ENCODE assay signal across 7 mouse cellular contexts in the genomic region with DNA sequence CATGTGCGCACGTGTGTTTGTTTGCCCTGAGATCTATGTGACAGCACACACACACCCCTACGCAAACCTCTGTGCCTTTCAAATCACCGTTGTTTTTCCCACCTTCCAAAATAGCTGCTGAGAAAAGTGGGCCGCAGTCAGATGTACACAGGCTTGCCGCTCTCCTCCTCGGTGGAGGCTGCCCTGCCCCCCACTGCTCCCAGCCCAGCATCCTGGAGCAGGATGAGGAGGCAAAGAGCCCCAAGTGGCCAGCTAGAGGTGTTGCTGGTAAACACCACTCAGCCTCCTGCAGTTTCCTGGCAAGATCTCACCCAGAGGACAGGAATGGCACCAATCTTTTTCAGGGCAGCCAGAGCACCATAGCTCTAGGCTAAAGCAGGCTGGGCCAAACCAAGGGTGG. TPM values are rescaled to one million over a fixed set of nuclear protein-coding genes. Genes with fewer than 3 reads are reported as not detected.
DNase-seq lines count a peak whose midpoint lies in the region; ATAC-seq and TF ChIP-seq lines count a peak whose summit lies in the region.

No protein-coding gene starts in this region.

- peak; percentile 58 for DNase-seq in lung, embryonic 14.5 days
- DNase-seq in lung, postnatal 36 days: no peak
- peak; percentile 82 to 89 for DNase-seq in cerebellum, adult 2 months
- peak; percentile 52 for DNase-seq in forebrain, embryonic 10.5 days (ENCODE audit: extremely low spot score, low spot score)

- H3K27me3 ChIP-seq in lung, embryonic 14.5 days (ENCODE audit: insufficient read depth, low read length): no peaks in the 10 kb centered on the region
- H3K27me3 ChIP-seq in cerebellum, adult 2 months (ENCODE audit: control insufficient read depth, insufficient read depth, low read length): no peaks in the 10 kb centered on the region
- no peaks in the 10 kb centered on the region for H3K27me3 ChIP-seq in forebrain, embryonic 10.5 days (ENCODE audit: poor library complexity, severe bottlenecking)
- H3K27me3 ChIP-seq in hindbrain, embryonic 16.5 days (replicated peaks; ENCODE audit: control insufficient read depth, insufficient read depth, low read length): no peaks in the 10 kb centered on the region
- no peaks in the 10 kb centered on the region for H3K27me3 ChIP-seq in neural tube, embryonic 12.5 days (replicated peaks)

- no peak overlapping the region for H3K4me2 ChIP-seq in lung, embryonic 14.5 days
- H3K4me2 ChIP-seq in hindbrain, embryonic 16.5 days (ENCODE audit: low read length): no peak overlapping the region
- H3K4me2 ChIP-seq in neural tube, embryonic 12.5 days (replicated peaks): no peak overlapping the region

- peak; percentile 58 for TF ChIP-seq CTCF in lung, embryonic 14.5 days (IDR thresholded peaks at IDR 0.05; ENCODE audit: low read depth)
- TF ChIP-seq CTCF in cerebellum, adult 2 months (IDR thresholded peaks at IDR 0.05; ENCODE audit: borderline replicate concordance, insufficient read depth, low read depth, low read length): peak; percentile 56

- H3K4me3 ChIP-seq in lung, embryonic 14.5 days (ENCODE audit: low read depth, low read length): no peak overlapping the region
- H3K4me3 ChIP-seq in cerebellum, adult 2 months (replicated peaks; ENCODE audit: insufficient read depth, low read depth, low read length): no peak overlapping the region
- H3K4me3 ChIP-seq in forebrain, embryonic 10.5 days: no peak overlapping the region
- no peak overlapping the region for H3K4me3 ChIP-seq in hindbrain, embryonic 16.5 days (ENCODE audit: low read length)
- H3K4me3 ChIP-seq in neural tube, embryonic 12.5 days: no peak overlapping the region

- no peak overlapping the region for H3K27ac ChIP-seq in lung, embryonic 14.5 days (ENCODE audit: low read depth)
- H3K27ac ChIP-seq in cerebellum, adult 2 months (ENCODE audit: insufficient read depth, low read length): no peak overlapping the region
- peak overlapping the region; percentile 13; the same call in 1 of the 2 replicates for H3K27ac ChIP-seq in forebrain, embryonic 10.5 days
- no peak overlapping the region for H3K27ac ChIP-seq in hindbrain, embryonic 16.5 days (ENCODE audit: low read depth, low read length)
- H3K27ac ChIP-seq in neural tube, embryonic 12.5 days: no peak overlapping the region

- no peaks in the 10 kb centered on the region for H3K36me3 ChIP-seq in lung, embryonic 14.5 days (ENCODE audit: insufficient read depth)
- H3K36me3 ChIP-seq in forebrain, embryonic 10.5 days (replicated peaks): peaks cover 20% of the 10 kb centered on the region
- H3K36me3 ChIP-seq in hindbrain, embryonic 16.5 days (ENCODE audit: control insufficient read depth, insufficient read depth, low read length): peaks cover 17% of the 10 kb centered on the region
- H3K36me3 ChIP-seq in neural tube, embryonic 12.5 days: peaks cover 11% of the 10 kb centered on the region; the same call in 1 of the 2 replicates

- no peaks in the 10 kb centered on the region for H3K9me3 ChIP-seq in lung, embryonic 14.5 days (ENCODE audit: low read depth, low read length)
- no peaks in the 10 kb centered on the region for H3K9me3 ChIP-seq in forebrain, embryonic 10.5 days
- no peaks in the 10 kb centered on the region for H3K9me3 ChIP-seq in hindbrain, embryonic 16.5 days (ENCODE audit: control insufficient read depth, low read length)
- no peaks in the 10 kb centered on the region for H3K9me3 ChIP-seq in neural tube, embryonic 12.5 days

- H3K4me1 ChIP-seq in lung, embryonic 14.5 days (ENCODE audit: insufficient read depth): no peaks in the 10 kb centered on the region
- H3K4me1 ChIP-seq in cerebellum, adult 2 months (ENCODE audit: control insufficient read depth, insufficient read depth, low read length): peaks cover 60% of the 10 kb centered on the region
- H3K4me1 ChIP-seq in forebrain, embryonic 10.5 days: peaks cover 20% of the 10 kb centered on the region
- H3K4me1 ChIP-seq in hindbrain, embryonic 16.5 days (ENCODE audit: control insufficient read depth, insufficient read depth, low read depth, low read length): peaks cover 14% of the 10 kb centered on the region; the same call in 1 of the 2 replicates
- H3K4me1 ChIP-seq in neural tube, embryonic 12.5 days: 0 out of 2 replicates have a peak, but pooled peaks cover 9% of the 10 kb centered on the region

- no peak overlapping the region for H3K9ac ChIP-seq in lung, embryonic 14.5 days
- H3K9ac ChIP-seq in hindbrain, embryonic 16.5 days (ENCODE audit: low read depth, low read length): no peak overlapping the region
- no peak overlapping the region for H3K9ac ChIP-seq in neural tube, embryonic 12.5 days

- TF ChIP-seq POLR2A in cerebellum, adult 2 months (IDR thresholded peaks at IDR 0.05; ENCODE audit: borderline replicate concordance, insufficient read depth, low read length): no peak

- WGBS in lung, embryonic 14.5 days: 27% methylated on average over 7 of the region's 7 CpGs
- WGBS in cerebellum, adult 2 months: 29% methylated on average over 7 of the region's 7 CpGs
- WGBS in forebrain, embryonic 10.5 days: 20% methylated on average over 5 of the region's 7 CpGs
- 10% methylated on average over 5 of the region's 7 CpGs for WGBS in hindbrain, embryonic 16.5 days
- WGBS in neural tube, embryonic 12.5 days: 35% methylated on average over 7 of the region's 7 CpGs

- ATAC-seq in lung, embryonic 14.5 days (ENCODE audit: insufficient read depth): peak; percentile 41
- peak; percentile 71; the same call in 1 of the 2 replicates for ATAC-seq in hindbrain, embryonic 16.5 days
- ATAC-seq in neural tube, embryonic 12.5 days (ENCODE audit: low FRiP score, low read depth): peak; percentile 56; the same call in 1 of the 2 replicates
- ATAC-seq in activated CD4-positive, CD25-positive, alpha-beta regulatory T cell, adult 4 months: no peak

RNA-seq across cellular contexts. Expression of gene Lrrn2, which starts 54.8 kb away (rescaled TPM):
- polyA plus RNA-seq in lung, embryonic 14.5 days (2014; fragmentation: Nextera tagmentation; extraction: Ambion mirVana): 3.2 and 3.5 TPM in 2 replicates
- polyA plus RNA-seq in cerebellum, adult 2 months (2012; rRNA removed): 73.4 and 80.5 TPM in 2 replicates
- polyA plus RNA-seq in forebrain, embryonic 10.5 days (2016; fragmentation: Nextera tagmentation; extraction: Ambion mirVana): 5.5 and 6.0 TPM in 2 replicates
- polyA plus RNA-seq in hindbrain, embryonic 16.5 days (2015; fragmentation: Nextera tagmentation; extraction: Ambion mirVana): 56.5 and 57.7 TPM in 2 replicates
- 18.3 and 19.7 TPM in 2 replicates for polyA plus RNA-seq in neural tube, embryonic 12.5 days (2016; fragmentation: Nextera tagmentation; extraction: Ambion mirVana)
- not detected for polyA plus RNA-seq in activated CD4-positive, CD25-positive, alpha-beta regulatory T cell, adult 4 months (2017; shearing (Covaris generic))
